Mouse (Mus musculus) right cerebral cortex, adult 2 months (tissue): ENCODE measurements around the gene Gab1.

Source experiments
- DNase-seq, 2 experiments: peaks; one replicate each; pipeline ENCODE4 v3.0.0; 2021 to 2022; ENCODE audit warnings: low spot score in 2 of 2

Gene Gab1

GRCm38 (mm10) chr8:80880196-80881106, at the start of gene Gab1:
Gab1 (minus strand) TSS chr8:80880519.
- peak; percentile 71 to 75 for DNase-seq

GRCm38 (mm10) chr8:80928770-80929169, 48.5 kb upstream of the Gab1 start:
- DNase-seq: no peak

GRCm38 (mm10) chr8:80923794-80924316, 43.5 kb upstream of the Gab1 start:
- no peak for DNase-seq

- peak; percentile 4 to 45 for DNase-seq
Measured at GRCm38 (mm10) chr8:80922642-80923041, 42.3 kb upstream of the Gab1 start.

- no peak for DNase-seq
Measured at GRCm38 (mm10) chr8:80919130-80919529, 38.8 kb upstream of the Gab1 start.

DNA sequence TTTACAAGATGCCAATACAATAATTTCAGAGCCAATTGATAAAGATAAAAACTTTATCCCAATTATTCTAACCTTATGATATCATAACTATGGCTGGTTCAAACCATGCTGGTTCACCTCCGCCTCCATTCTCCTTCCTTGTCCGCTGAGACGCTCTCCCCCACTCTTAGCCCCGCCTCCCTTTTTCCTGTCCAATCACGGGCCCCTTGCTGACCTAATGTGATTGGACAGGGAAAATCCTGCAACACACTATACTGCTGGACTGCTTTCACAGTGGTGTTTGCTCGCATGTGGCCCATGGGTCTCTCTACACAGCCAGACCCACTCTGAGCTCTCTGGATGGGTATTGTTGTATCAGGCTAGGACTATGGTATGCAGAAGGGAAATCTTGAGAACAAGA, 38.2 kb upstream of the Gab1 start:
- DNase-seq: no peak

- DNase-seq: no peak
Measured at GRCm38 (mm10) chr8:80916463-80917235, 36.3 kb upstream of the Gab1 start.

DNA sequence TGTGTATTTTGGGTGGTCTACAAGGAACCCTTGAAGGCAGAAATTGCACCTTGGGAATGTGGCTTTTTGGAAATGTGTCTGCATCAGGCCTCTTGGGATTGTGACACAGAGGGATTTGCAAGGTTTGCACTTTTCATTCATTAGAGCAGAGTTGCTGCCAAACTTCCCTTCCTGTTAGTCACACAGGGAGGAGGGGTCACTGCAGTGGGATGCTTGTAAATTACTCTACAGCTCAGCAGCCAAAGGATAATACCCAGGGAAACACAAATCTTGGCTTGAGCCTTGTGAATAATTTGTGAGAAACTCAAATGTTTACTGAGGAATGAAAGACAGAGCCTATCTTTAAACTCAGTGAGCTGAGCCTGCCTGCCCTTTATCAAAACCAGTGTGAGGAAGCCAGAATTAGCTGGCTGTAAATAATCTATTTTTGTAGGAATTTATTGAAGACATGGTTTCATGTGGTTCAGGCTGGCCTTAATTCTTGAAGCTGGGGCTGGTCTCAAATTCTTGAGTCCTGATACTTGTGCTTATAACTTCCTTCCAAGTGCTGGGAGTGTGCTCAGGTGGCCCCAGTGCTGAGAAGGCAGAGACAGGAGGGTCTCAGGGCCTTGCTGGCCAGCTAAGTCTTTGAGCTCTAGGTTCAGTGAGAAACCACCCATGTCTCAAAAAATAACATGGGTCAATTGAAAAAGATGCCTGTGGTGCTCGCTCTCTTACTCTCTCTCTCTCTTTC, 32.9 kb upstream of the Gab1 start:
- peak; percentile 9 for DNase-seq

DNA sequence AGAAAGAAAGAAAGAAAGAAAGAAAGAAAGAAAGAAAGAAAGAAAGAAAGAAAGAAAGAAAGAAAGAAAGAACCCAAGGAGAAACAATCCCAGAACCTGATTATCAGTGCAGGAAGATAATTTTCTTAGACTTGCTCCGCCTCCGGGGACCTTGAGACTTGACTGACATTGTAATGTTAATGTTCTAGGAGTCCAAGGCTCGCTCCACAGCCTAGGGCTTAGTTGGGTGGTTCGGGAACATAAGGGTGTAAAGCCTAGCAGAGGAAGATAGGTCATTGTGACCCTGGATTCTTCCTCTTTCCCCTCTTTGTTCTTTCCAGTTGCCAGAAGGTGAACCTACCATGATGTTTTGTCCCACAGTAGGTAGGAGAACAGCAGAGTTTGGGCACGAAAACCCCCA, 31.1 kb upstream of the Gab1 start:
- DNase-seq: no peak

- DNase-seq: no peak
Measured at GRCm38 (mm10) chr8:80908262-80908907, 28.1 kb upstream of the Gab1 start.

- no peak for DNase-seq
Measured at GRCm38 (mm10) chr8:80902354-80902753, 22.0 kb upstream of the Gab1 start.

- no peak for DNase-seq
Measured at GRCm38 (mm10) chr8:80899364-80899763, 19.0 kb upstream of the Gab1 start.

GRCm38 (mm10) chr8:80896026-80896425, 15.7 kb upstream of the Gab1 start:
- DNase-seq: no peak

- peak in 1 of 2 experiments; percentile 12 for DNase-seq
Measured at GRCm38 (mm10) chr8:80895397-80895796, 15.1 kb upstream of the Gab1 start.

- DNase-seq: no peak
Measured at GRCm38 (mm10) chr8:80894528-80894927, 14.2 kb upstream of the Gab1 start.

GRCm38 (mm10) chr8:80879426-80880195, 708 bp downstream of the Gab1 start:
- DNase-seq: peak; percentile 14 to 39

GRCm38 (mm10) chr8:80878801-80879425, 1.4 kb downstream of the Gab1 start:
- DNase-seq: peak; percentile 26 to 31

- no peak for DNase-seq
Measured at GRCm38 (mm10) chr8:80878146-80878545, 2.2 kb downstream of the Gab1 start.

DNA sequence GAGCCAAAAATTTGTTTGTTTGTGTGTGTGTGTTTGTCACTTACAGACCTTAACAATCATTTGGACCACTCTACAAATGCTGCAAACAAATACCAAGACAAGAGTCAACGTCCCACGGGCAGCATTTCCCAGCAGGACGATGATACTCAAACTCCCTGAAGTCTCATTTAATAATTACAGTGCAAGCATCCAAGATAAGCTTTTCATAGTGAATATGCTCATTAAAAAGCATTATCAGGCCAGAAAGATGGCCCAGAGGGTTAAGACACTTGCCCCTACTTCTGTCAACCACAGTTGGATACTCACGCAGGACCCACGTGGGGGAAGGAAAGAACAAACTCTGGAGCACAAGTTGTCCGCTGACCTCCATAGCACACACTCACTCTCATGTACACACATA, 4.8 kb downstream of the Gab1 start:
- no peak for DNase-seq
